Mouse (Mus musculus): ENCODE results near the gene Tmem141.

Gene Tmem141

GRCm38 (mm10) chr2:25577951-25578795 is 43.6 kb downstream of the Tmem141 start:
- no peak for DNase-seq (ENCODE audit: low spot score in 2 of 2)

- no peak for DNase-seq (ENCODE audit: low spot score in 2 of 2)
Measured at GRCm38 (mm10) chr2:25576965-25577891, 44.6 kb downstream of the Tmem141 start.

GRCm38 (mm10) chr2:25576028-25576850 is 45.6 kb downstream of the Tmem141 start:
- DNase-seq (ENCODE audit: low spot score in 2 of 2): no peak

- peak in 1 of 2 experiments; percentile 64 for DNase-seq (ENCODE audit: low spot score in 2 of 2)
Measured at GRCm38 (mm10) chr2:25575432-25576027, 46.3 kb downstream of the Tmem141 start.

- peak; percentile 96 for DNase-seq (ENCODE audit: low spot score in 2 of 2)
Measured at GRCm38 (mm10) chr2:25574579-25575431, 47.0 kb downstream of the Tmem141 start, which contains the start of the genes Mamdc4 and Phpt1. Mamdc4 (minus strand) TSS chr2:25574845. Phpt1 (minus strand) TSS chr2:25575224.

- DNase-seq (ENCODE audit: low spot score in 2 of 2): no peak
Measured at GRCm38 (mm10) chr2:25574136-25574535, 47.7 kb downstream of the Tmem141 start.

- DNase-seq (ENCODE audit: low spot score in 2 of 2): no peak
Measured at GRCm38 (mm10) chr2:25573068-25573467, 48.7 kb downstream of the Tmem141 start.

- no peak for DNase-seq (ENCODE audit: low spot score in 2 of 2)
Measured at GRCm38 (mm10) chr2:25571221-25571620, 50.6 kb downstream of the Tmem141 start.

Data from urinary bladder, postnatal 36 days (tissue).